8 mouse cellular contexts compared by ENCODE assay signal in genomic region chr8:11549706-11550105, GRCm38 (mm10). TPM values are rescaled to one million over a fixed set of nuclear protein-coding genes. Genes with fewer than 3 reads are reported as not detected.
DNase-seq lines count a peak whose midpoint lies in the region; ATAC-seq and TF ChIP-seq lines count a peak whose summit lies in the region.

No protein-coding gene starts in this region.

- ATAC-seq in forebrain, embryonic 15.5 days (replicated peaks), result no peak
- peak; percentile 19 for ATAC-seq in inflammation-experienced regulatory T-cells, adult 6 months
- ATAC-seq in liver, embryonic 16.5 days (ENCODE audit: low read depth), result no peak
- ATAC-seq in neural tube, embryonic 11.5 days (ENCODE audit: insufficient read depth, low FRiP score, low TSS enrichment), result no peak
- no peak for ATAC-seq in monocyte, adult 5-6 weeks (replicated peaks; ENCODE audit: insufficient number of reproducible peaks, low FRiP score, low TSS enrichment, poor library complexity, severe bottlenecking)

- TF ChIP-seq POLR2A in testis, adult 2 months (IDR thresholded peaks at IDR 0.05; ENCODE audit: control insufficient read depth, low read depth, low read length), result no peak

- no peaks in the 10 kb centered on the region for H3K36me3 ChIP-seq in testis, adult 2 months (ENCODE audit: control insufficient read depth, insufficient read depth, low read length)
- H3K36me3 ChIP-seq in forebrain, embryonic 15.5 days, result 0 out of 2 replicates have a peak, but pooled peaks cover 2% of the 10 kb centered on the region
- H3K36me3 ChIP-seq in liver, embryonic 16.5 days (ENCODE audit: control insufficient read depth, insufficient read depth), result no peaks in the 10 kb centered on the region
- no peaks in the 10 kb centered on the region for H3K36me3 ChIP-seq in neural tube, embryonic 11.5 days (ENCODE audit: control insufficient read depth, insufficient read depth, low read length)

- no peak for DNase-seq in testis, postnatal 14 days (ENCODE audit: low spot score)
- peak; percentile 76 for DNase-seq in c-Kit-positive CD71-positive TER-119-negative erythroid progenitor cells, embryonic 14.5 days (ENCODE audit: low read depth)
- DNase-seq in neural tube, embryonic 11.5 days (ENCODE audit: low spot score), result peak; percentile 58

- WGBS in forebrain, embryonic 15.5 days, result 25% methylated on average over 7 of the region's 7 CpGs
- WGBS in liver, embryonic 16.5 days (ENCODE audit: insufficient replicate concordance), result 7% methylated on average over 7 of the region's 7 CpGs
- WGBS in neural tube, embryonic 11.5 days, result 23% methylated on average over 7 of the region's 7 CpGs

- no peaks in the 10 kb centered on the region for H3K9me3 ChIP-seq in forebrain, embryonic 15.5 days
- no peaks in the 10 kb centered on the region for H3K9me3 ChIP-seq in liver, embryonic 16.5 days (replicated peaks; ENCODE audit: control insufficient read depth, low read length)
- no peaks in the 10 kb centered on the region for H3K9me3 ChIP-seq in neural tube, embryonic 11.5 days (ENCODE audit: control insufficient read depth, low read length)

- no peaks in the 10 kb centered on the region for H3K27me3 ChIP-seq in testis, adult 2 months (ENCODE audit: control insufficient read depth, insufficient read depth, low read length)
- H3K27me3 ChIP-seq in forebrain, embryonic 15.5 days, result no peaks in the 10 kb centered on the region
- H3K27me3 ChIP-seq in liver, embryonic 16.5 days (ENCODE audit: control insufficient read depth, insufficient read depth, low read depth, low read length), result no peaks in the 10 kb centered on the region
- no peaks in the 10 kb centered on the region for H3K27me3 ChIP-seq in neural tube, embryonic 11.5 days (ENCODE audit: control insufficient read depth, insufficient read depth, low read length)

- H3K4me3 ChIP-seq in testis, adult 2 months (ENCODE audit: control insufficient read depth, low read depth, low read length), result no peak overlapping the region; the same call in 1 of the 2 replicates
- H3K4me3 ChIP-seq in forebrain, embryonic 15.5 days, result peak overlapping the region; percentile 88
- peak overlapping the region; percentile 93 for H3K4me3 ChIP-seq in liver, embryonic 16.5 days (ENCODE audit: low read depth, low read length)
- peak overlapping the region; percentile 77; the same call in 1 of the 2 replicates for H3K4me3 ChIP-seq in neural tube, embryonic 11.5 days (ENCODE audit: low read depth, low read length)

- H3K4me2 ChIP-seq in forebrain, embryonic 15.5 days (replicated peaks), result peak overlapping the region; percentile 86
- H3K4me2 ChIP-seq in liver, embryonic 16.5 days (ENCODE audit: low read depth, low read length), result peak overlapping the region; percentile 87
- peak overlapping the region; percentile 71 for H3K4me2 ChIP-seq in neural tube, embryonic 11.5 days (ENCODE audit: low read depth)

- TF ChIP-seq CTCF in testis, adult 2 months (IDR thresholded peaks at IDR 0.05; ENCODE audit: control insufficient read depth, insufficient read depth, insufficient replicate concordance, low read depth, low read length), result peak; percentile 31; the same call in 1 of the 2 replicates

- H3K4me1 ChIP-seq in testis, adult 2 months (ENCODE audit: control insufficient read depth, insufficient read depth, low read length), result peaks cover 9% of the 10 kb centered on the region
- peaks cover 24% of the 10 kb centered on the region for H3K4me1 ChIP-seq in forebrain, embryonic 15.5 days
- H3K4me1 ChIP-seq in liver, embryonic 16.5 days (ENCODE audit: control insufficient read depth, low read depth, low read length), result peaks cover 23% of the 10 kb centered on the region
- peaks cover 7% of the 10 kb centered on the region for H3K4me1 ChIP-seq in neural tube, embryonic 11.5 days (ENCODE audit: control insufficient read depth, insufficient read depth, low read length)

- H3K9ac ChIP-seq in forebrain, embryonic 15.5 days (replicated peaks), result peak overlapping the region; percentile 91
- H3K9ac ChIP-seq in liver, embryonic 16.5 days (ENCODE audit: low read depth, low read length), result peak overlapping the region; percentile 91
- H3K9ac ChIP-seq in neural tube, embryonic 11.5 days (ENCODE audit: low read length), result no peak overlapping the region; the same call in 1 of the 2 replicates

- H3K27ac ChIP-seq in testis, adult 2 months (ENCODE audit: control insufficient read depth, insufficient read depth, low read depth, low read length), result no peak overlapping the region
- peak overlapping the region; percentile 94 for H3K27ac ChIP-seq in forebrain, embryonic 15.5 days (replicated peaks)
- H3K27ac ChIP-seq in liver, embryonic 16.5 days (ENCODE audit: low read length), result peak overlapping the region; percentile 93
- no peak overlapping the region for H3K27ac ChIP-seq in neural tube, embryonic 11.5 days (ENCODE audit: low read depth, low read length)

RNA-seq across cellular contexts. Expression of gene Cars2, which starts 0.9 kb away (rescaled TPM):
- polyA plus RNA-seq in testis, adult 2 months (2012; rRNA removed), result 19.5 and 21.5 TPM in 2 replicates
- polyA plus RNA-seq in forebrain, embryonic 15.5 days (2015; fragmentation: Nextera tagmentation; extraction: Ambion mirVana), result 27.9 and 30.2 TPM in 2 replicates
- 10 to 100 TPM; 10.2 to 17.0 (median 13.0) TPM for polyA plus RNA-seq in inflammation-experienced regulatory T-cells, adult 6 months (2017; shearing (Covaris generic))
- 10.1 and 11.8 TPM in 2 replicates for polyA plus RNA-seq in liver, embryonic 16.5 days (2015; fragmentation: Nextera tagmentation; extraction: Ambion mirVana)
- polyA plus RNA-seq in neural tube, embryonic 11.5 days (2014; fragmentation: Nextera tagmentation; extraction: Ambion mirVana), result 19.1 and 20.1 TPM in 2 replicates
- 18.3 to 33.8 TPM (median 30.6 TPM) in 3 replicates for total RNA-seq in monocyte, adult 5-6 weeks (2017)

RNA-seq across cellular contexts. Expression of gene Ing1, which starts 5.7 kb away (rescaled TPM):
- polyA plus RNA-seq in testis, adult 2 months (2012; rRNA removed), result 41.4 and 54.8 TPM in 2 replicates
- polyA plus RNA-seq in forebrain, embryonic 15.5 days (2015; fragmentation: Nextera tagmentation; extraction: Ambion mirVana), result 55.5 and 56.2 TPM in 2 replicates
- 10 to 100 TPM; 59.2 to 68.3 (median 67.9) TPM for polyA plus RNA-seq in inflammation-experienced regulatory T-cells, adult 6 months (2017; shearing (Covaris generic))
- polyA plus RNA-seq in liver, embryonic 16.5 days (2015; fragmentation: Nextera tagmentation; extraction: Ambion mirVana), result 11.1 and 11.7 TPM in 2 replicates
- polyA plus RNA-seq in neural tube, embryonic 11.5 days (2014; fragmentation: Nextera tagmentation; extraction: Ambion mirVana), result 47.7 and 48.6 TPM in 2 replicates
- 69.1 to 75.3 TPM (median 75.0 TPM) in 3 replicates for total RNA-seq in monocyte, adult 5-6 weeks (2017)

RNA-seq across cellular contexts. Expression of gene Naxd, which starts 52.4 kb away (rescaled TPM):
- 62.2 and 65.5 TPM in 2 replicates for polyA plus RNA-seq in testis, adult 2 months (2012; rRNA removed)
- 161 and 166 TPM in 2 replicates for polyA plus RNA-seq in forebrain, embryonic 15.5 days (2015; fragmentation: Nextera tagmentation; extraction: Ambion mirVana)
- polyA plus RNA-seq in inflammation-experienced regulatory T-cells, adult 6 months (2017; shearing (Covaris generic)), result 10 to 100 TPM; 49.1 to 66.5 (median 55.2) TPM
- 37.0 and 38.0 TPM in 2 replicates for polyA plus RNA-seq in liver, embryonic 16.5 days (2015; fragmentation: Nextera tagmentation; extraction: Ambion mirVana)
- polyA plus RNA-seq in neural tube, embryonic 11.5 days (2014; fragmentation: Nextera tagmentation; extraction: Ambion mirVana), result 108 TPM in 2 replicates
- 27.9 to 51.1 TPM (median 46.4 TPM) in 3 replicates for total RNA-seq in monocyte, adult 5-6 weeks (2017)

Comparison
In these comparisons a context has a peak if more than half of its experiments do, and no peak if none do; other contexts are left out.
1. H3K27ac ChIP-seq: peak in forebrain, embryonic 15.5 days (single experiment) and liver, embryonic 16.5 days (single experiment); none in testis, adult 2 months (single experiment) and neural tube, embryonic 11.5 days (single experiment).
2. Peak in every context shown above with its lines, with median percentiles within 50 percentile points of each other: H3K4me2 ChIP-seq.